Mouse (Mus musculus) ZHBTc4 (cell line): Measurements from ENCODE around the gene Neurod6.
"Not testable (repeated sequence)": the region's sequence is repeated elsewhere in the genome, so short reads cannot be mapped to it uniquely, and the experiment has no call there.

Source experiments
- DNase-seq: peaks from one replicate; pipeline ENCODE4 v3.0.0-alpha.2; 2011; ENCODE audit warnings: low read depth, low spot score

The Neurod6 gene

DNA sequence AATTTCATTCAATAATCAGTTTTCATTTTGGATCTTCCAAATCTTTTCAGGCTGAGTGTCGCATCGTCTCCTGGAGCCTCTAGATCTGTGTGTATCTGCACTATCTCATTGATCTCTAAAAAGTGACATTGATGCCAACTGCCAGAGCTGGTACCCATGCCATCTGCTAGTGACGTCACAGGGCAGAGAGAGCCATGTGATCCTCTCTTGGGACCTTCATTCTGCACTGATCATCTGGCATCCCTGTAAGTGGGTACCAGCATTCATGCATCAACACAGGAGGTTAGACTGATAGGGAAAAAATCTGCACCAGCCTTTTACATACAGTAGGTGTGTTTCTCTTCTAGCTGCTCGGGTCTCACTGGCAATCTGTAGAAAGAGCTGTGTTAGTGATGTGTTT lies at the start of gene Neurod6:
Neurod6 (minus strand) TSS at position 290 of the 400 bp plus-strand sequence.
- DNase-seq: no peak

DNA sequence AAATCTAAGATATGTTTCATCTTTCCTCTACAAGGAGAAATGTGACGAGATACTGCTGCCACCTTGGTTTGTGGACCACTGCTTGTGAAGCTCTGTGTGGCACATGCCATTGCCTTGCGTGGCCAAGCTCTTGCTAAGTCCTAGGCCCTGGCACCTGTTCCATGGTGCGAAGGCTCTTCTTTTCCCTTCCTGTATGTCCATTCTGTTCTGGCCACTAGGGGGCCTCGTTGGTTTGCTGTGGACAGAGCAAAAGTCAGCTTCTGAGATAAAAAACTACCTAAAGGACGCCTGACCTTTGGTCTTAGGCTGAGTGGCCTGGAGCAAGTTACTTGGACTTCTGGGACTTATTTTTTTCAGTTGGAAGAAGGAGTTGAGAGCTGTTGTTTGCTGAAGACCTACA lies 36.1 kb upstream of the Neurod6 start:
- DNase-seq: peak; percentile 81

DNA sequence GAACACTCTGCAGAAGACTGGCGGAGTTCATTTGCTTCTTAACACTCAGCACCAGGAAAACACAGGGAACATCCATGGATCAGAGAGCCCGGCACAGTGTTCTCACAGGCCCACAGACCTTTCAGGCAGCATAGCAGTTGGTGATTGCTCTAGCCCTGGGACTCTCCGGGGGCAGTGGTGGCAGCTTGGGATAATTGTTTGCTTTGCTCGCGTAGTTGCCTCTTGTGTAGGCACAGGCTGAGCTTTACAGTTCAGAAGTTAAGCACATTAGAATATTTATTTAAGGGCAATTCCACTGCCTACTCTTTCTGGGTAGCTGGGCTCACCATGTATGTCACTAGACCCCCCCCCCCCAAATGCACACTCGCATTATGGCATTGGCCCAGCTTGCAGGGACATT lies 34.4 kb upstream of the Neurod6 start:
- no peak for DNase-seq

DNA sequence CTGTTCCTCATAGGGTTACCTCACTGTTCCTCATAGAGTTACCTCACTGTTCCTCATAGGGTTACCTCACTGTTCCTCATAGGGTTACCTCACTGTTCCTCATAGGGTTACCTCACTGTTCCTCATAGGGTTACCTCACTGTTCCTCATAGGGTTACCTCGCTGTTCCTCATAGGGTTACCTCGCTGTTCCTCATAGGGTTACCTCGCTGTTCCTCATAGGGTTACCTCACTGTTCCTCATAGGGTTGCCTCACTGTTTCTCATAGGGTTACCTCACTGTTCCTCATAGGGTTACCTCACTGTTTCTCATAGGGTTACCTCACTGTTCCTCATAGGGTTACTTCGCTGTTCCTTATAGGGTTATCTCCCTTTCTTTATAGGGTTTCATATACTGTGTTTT lies 29.9 kb upstream of the Neurod6 start:
- DNase-seq: not testable (repeated sequence)

DNA sequence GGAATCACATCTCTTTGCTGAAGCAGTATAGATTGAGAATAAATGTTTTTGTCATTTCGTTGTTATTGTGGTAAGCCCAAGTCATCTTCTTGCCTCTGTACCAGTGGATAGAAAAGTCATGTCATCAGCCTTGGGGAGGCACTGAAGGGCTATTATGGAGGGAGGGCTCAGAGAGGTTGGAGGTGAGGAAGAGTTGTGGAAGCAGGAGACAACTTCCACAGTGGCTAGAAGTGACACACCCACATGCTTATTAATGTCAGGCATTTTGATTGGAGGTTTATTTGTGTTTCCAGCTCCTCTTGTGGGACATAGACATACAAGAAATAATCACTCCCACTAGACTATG lies 23.7 kb upstream of the Neurod6 start:
- DNase-seq: no peak

DNA sequence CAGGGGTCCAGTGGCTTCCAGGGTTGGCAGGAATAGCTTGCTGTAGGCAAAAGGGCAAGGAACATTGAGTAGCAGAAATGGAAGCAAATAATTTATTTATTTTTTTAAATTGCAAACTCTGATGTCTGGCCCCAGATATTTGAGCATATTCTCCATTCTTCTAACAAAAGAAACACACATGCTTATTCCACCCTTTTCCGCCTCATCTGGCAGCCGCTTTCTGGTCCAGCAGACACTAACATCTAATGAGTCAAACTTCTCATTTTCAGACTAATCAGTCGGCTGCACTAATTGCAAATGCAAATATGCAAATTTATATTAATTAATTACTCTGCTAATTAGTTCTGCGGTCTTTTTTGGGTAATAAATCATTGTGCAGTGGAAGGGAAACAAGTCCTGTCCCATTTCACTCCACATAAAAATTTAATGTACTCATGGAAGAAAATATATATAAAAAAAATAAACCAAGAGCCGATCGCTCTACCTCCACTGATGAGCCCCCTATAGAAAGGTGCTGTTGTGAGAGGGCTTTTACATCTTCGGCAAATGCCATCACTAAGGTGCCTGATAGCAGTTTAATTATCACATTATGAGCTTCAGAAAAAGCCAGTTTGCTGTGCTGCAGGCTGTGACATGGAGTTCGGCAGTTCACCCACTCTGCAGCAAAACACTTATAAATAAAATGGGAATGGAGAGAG lies 23.1 kb upstream of the Neurod6 start:
- DNase-seq: no peak

DNA sequence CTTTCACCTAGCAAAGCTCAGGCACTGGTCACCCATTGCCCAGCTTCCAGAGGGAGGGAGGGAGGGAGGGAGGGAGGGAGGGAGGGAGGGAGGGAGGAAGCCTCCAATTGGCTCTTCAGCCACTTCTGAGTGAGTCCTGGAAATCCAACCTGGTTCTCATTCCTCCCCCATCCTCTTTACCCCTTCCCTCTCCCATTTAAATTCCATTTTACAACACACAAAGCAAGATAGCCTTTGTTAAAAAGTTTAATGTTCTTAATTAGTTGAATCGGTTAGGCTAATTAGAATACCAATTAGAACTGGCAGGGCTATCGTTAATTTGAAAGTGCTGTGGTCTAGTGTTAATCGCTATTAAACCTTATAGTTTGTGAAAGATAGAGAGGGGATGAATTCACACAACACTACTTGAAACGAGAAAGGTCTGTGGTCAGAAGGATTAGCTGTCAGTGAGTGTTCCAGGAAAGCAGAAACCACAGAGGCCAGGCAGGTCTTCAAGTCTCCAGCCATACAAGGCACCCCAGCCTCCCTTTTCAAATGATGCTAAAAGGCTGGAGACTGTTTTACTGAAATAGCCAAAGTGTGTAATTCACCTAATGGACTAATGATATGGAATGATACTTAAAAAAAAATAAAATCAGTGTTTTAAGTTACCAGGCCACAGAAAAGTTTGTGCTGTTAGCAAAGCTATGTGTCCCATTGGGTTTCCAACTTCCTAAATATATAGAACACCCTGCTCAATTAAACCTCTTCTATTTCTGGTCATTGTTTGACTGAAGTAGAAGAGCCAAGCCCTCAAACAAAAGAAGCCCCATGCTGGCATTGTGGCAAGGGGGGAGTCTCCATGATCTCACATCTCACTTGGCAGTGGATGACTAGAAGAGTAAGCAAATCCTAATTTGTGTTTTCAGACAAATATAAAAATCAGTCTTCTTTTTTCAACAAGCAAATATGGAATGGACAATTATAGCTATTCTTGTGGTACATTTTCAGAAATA lies 19.6 kb upstream of the Neurod6 start:
- no peak for DNase-seq

DNA sequence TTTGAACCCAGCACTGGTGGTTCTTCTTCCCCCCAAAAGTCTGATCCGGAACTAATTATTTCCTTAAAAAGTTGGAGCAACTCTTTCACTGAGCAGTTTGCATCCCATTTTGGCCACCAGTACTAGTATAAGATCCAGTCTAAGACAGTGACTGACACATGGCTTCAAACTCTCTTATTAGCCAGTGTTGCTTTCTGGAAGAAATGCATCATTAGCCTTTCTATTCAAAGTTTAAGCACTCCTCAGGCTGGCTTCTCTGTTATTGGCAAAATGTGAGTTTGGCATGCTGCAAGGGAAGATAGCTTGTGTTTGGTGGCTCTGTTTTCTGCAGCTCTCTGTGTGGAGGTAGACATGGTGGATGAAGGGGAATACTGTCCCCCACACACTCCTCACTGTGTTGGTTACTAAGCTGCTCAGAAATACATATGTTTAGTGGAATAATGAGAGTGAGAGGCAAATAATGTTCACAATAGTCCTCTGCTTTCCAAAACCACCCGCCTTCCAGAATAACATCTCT lies 9.0 kb upstream of the Neurod6 start:
- DNase-seq: no peak

DNA sequence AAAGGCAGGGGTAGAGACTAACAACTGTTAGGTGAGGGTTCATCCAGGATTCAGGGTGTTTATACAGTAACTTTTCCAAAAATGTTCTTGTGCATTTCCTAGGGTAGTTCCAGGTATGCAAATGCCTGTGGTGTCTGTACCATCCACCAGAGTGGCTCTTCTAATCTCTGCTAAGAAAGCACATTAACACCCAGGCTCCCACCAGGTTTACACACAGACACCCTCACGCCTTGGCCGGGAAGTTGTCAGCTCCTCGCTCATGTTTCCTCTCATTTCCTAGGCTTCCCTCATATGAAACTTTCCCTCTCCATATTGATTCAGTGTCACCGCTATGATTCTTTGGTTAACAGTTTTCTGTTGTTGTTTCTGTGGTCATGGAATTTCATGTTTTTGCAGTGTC lies 2.4 kb upstream of the Neurod6 start:
- no peak for DNase-seq

DNA sequence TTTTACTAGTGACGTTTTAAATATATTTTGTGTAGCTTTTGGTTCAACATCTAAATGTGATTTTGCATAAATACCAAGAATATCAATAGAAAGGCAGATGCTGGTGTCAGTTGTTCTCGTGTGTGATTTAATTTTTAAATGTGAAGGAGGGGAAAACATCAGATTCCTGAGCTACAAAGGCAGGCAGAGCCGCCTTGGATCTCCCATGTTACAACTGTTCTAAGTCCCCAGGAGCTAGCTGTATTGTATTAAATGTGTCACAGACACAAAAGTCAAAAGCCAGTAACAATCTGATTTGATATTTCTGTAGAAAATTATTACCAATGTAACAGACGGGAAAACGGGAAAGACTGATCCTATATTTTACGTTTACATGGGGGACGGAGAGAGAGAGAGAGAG lies 1.8 kb upstream of the Neurod6 start:
- no peak for DNase-seq

DNA sequence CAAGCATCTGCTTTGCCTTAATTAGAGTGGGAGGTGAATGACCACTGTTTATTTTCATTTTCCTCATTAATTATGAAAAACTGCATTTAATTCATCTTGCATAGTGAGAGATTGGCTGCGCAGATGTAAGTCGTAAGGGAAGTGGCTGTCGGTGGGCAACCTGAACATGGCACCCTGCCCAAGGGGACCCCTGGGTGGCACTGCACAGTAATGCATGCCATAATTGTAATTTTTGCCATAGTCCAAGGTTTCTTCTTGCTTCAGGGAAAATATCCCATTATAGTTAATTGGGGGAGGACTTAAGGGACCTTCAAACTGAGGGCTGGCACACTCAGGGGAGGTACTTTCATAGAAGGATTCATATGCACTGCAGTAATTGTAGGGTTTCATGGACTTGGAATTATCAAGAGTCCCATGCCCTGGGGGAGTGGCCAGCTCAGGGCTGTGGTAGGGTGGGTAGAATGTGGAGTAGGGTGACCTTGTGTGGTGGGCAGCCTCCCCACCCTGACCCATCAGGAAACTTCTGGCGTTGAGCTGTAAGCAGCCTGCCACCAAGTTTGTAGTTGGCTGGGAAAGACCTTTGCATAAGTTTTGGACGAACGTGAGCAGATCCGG lies 2.4 kb downstream of the Neurod6 start:
- DNase-seq: no peak

DNA sequence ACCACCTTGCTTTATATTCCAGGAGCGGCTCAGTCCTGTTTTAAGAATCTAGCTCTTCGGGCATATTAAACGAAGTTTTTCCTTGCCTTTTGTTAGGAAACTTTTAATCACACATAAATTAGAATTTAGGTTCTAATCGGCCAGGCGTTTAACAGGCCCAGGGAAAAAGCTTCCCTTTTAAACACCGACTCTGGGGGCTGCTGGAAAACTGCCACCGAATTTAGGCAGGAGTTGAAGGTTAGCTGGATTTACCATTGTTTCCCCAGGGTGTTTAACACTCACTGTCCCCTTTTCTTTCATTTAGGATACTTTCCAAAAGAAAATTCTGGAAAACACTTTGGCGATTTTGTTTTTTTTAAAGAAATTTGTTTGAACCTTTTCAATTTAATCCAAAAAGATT lies 3.7 kb downstream of the Neurod6 start:
- DNase-seq: no peak

DNA sequence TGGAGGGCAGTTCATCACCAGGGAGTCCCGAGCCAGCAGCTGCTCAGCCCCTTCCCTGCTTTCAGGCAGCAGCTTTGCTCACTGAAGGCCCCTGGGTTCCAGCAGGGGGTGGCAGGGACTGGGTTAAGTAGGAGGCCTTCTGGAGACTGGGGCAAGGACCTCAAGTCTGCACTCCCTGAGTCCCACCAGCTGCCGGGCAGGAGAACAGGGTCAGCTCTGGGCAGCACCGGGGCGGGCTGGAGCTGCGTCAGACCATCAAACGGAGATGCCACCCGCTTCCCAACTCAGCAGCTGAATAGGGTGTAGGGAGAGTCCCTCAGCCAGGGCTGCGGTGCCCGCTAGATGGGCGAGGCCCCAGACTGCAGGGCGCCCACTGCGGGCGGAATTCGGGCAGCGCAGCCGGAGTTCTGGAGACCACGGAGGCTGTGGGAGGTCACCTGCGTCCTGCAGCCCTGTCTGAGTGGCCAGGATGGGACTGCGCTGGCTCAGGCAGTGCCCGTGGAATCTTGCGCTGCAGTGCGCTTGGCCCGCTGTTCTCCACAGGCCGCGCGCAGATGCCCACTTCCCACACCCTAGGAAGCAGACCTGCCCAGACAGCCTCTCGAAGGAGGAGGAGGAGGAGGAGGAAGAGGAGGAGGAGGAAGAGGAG lies 4.3 kb downstream of the Neurod6 start:
- DNase-seq: peak; percentile 18

DNA sequence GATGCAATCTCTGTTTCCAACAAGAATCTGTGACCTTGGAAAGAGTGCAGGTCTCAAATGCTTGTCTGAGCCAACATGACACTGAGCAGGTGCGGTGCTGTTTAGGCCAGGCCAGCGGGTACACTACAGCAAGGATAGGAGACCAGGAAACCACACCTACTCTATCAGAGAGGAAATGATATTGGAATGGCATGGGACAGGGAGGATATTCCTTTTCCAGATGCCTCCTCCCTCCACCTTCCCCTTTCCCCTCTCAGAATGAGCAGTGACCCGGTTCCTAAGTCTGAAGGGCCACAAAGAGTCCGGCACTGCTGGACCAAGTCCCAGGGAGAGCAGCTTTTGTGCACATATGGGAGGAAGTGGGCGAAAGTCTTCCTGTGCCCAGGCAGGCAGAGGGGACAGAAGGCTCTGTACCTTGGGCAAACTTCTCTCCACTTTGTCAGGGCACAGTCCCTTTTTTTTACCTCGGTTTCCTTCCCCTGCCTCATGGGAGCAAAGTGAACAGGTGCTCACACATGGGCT lies 4.9 kb downstream of the Neurod6 start:
- no peak for DNase-seq

DNA sequence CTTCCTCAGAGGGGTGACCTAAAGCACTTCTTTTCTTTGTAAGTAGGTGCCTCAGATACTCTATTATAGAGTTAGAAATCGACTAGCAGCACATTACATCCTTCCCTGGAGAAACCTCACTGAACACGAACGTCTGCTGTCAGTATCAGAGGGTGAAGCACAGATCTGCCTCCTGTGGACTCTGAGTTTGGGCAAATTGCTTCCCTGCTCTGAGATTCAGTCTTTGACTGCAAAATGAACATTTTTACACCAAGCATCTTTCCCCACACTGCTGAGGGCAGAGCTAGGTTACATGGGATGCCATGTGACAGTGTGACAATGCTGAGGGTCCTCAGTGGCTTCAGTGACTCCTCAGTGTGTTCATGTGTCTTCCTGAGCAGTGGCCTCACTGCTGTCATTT lies 13.3 kb downstream of the Neurod6 start:
- no peak for DNase-seq

DNA sequence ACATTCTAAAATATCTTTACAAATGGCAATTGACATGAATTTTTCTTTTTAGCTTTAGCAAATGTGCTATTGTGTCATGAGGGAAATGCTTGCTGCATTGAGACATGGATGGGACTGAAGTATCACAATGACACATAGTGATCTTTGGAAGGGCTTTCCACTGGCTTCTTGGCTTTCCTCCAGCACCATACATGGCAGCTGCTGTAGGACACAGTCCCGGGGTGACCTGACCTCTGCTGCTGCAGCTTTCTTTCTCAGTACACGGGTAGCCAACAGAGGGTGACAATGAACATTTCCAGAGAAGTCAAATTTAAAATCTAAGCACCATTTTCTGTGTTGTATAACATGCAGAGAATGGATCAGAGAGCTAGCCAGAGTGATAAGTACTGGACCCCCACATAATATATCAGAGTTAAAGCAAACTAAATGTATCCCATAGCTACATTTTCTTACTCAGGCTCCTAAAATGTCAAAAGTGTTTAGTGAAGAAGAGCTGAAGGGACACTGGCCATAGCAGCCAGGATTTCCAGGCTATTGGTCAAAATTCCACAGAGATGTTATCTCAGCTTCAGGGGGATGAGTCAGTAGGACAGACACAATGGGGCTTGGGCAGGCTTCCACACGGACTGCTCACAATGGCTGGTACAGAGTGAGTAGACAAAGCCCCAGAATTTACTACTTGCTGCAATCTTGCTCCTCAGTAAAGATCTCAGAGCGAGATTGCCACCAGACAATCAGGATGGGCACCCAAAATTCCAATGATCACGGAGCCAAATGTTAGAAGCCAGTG lies 19.7 kb downstream of the Neurod6 start:
- DNase-seq: no peak

DNA sequence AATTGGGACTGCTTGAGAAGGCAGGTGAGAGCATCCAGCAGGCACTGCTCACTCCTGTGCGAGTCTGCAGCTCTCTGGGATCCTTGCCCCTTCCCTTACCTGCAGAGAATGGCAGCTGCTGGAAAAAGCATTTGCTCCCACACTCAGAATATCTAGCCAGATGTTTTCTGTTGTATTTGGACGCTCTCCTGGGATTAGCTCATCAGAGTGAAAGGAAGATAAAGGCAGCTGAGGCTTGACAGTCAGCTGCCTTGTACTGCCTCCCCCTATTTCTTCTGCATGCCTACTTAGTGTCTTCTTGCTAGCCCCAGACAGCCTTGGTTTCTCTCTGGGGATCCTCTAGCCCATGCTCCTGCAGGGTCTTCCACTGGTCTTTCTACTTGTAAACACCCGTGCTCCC lies 31.1 kb downstream of the Neurod6 start:
- no peak for DNase-seq

DNA sequence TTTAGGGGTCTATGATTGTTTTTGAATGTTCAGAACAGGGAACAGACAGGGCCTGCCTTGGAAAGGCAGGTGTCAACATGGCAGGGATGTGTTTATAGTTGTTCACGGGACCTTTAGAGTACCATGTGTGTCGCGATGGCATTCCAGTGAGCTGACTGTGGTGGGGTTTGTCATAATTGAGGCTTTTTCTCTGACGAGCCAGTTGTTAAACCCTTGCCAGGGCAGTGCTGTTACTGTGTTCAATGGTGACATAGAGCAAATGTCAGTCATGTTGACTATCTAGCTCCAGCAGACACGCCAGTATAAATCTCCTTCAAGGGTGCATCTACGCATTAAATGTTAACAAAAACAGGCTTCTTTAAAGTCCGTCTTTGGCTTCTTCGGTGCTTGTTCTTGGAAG lies 31.5 kb downstream of the Neurod6 start:
- DNase-seq: no peak

DNA sequence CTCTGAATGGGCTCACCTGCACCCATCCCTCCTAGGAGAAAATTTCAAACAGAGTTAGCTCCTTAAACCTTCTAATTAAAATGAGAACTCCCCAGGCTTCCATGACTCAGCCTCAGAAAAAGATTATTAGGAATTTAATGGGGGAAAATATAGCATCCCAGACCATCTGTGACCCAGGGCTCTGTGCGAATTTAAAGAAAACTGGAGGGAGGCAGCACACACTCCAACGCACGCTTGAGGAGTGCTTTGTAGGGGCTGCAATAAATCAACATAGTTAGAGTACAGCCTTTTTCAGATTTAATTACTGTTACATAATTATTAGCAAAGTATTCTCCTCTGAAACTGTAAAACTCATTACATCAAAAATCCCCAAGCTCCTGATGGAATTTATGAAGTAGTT lies 32.2 kb downstream of the Neurod6 start:
- DNase-seq: no peak

DNA sequence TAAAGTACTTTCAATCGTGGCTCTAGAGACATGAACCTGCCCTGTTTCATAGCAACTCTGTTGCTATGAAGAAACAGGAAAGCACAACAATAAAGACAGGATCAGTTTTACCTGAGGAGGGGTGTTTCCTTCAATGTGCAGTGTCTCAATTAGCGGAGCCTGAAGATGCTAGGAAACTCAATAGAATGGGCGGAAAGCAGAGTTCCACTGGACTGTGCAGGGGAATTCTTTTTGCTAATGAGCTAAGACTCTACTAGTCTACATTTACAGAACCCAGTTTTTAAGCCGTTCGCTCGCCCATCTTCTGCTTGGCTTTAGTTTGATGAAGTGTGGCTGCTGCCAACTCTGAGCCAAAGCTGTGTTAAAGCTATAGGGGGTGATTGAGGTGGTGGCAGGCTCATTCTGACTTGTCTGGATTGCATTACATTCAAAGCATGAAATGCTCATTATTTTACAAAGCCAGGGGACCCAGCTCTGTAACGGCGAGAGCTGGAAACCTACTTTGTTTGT lies 33.2 kb downstream of the Neurod6 start:
- no peak for DNase-seq
